Mouse (Mus musculus): ENCODE measurements at regions not wholly inside any gene's neighbourhood (a gene's known extent, or its start where the extent isn't known, plus 50 kb on each side); places are given as distances from the start of the nearest gene placed in this dataset.
"Not testable (repeated sequence)": the region's sequence is repeated elsewhere in the genome, so short reads cannot be mapped to it uniquely, and the experiment has no call there.

DNA sequence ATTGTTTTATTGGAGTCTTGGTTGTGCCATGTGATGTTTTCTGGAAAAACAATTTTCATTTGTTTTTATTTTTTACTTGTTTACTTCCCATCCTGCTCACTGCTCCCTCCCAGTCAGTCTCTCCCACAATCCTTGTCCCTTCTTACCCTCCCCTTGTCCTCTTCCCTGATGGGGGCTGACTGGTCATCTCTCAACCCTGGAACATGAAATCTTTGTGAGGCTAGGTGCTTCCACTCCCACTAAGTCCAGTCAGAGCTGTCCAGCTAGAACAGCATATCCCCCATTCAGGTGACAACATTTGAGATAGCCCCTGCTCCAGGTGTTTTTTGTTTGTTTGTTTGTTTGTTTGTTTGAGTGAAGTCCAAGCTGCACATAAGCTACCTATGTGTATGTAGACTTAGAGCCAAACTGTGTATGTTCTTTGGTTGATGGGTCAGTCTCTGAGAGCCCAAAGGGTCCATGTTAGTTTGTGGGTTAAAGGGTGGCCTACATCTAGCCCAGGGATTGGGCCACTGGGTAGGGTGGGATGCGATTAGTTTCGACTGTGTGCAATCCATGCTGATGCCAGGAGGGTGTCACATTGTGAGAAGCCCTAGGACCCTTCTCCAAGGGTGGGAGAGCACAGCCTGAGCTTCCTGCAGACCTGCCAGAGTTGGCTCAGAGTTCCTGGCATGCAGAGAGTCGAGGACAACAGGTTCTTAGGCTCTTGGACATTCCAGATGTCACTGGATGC lies 100.9 kb upstream of the Myo9b start:
- H3K4me2 ChIP-seq (ENCODE audit: insufficient read depth, low read depth, poor library complexity, severe bottlenecking); H3K79me2 ChIP-seq (replicated peaks; ENCODE audit: control insufficient read depth, extremely low read depth, insufficient read depth, poor library complexity, severe bottlenecking); DNase-seq (ENCODE audit: extremely low read depth); H3K9me3 ChIP-seq (replicated peaks; ENCODE audit: low read length); in situ Hi-C loops (cut with MboI; ENCODE audit: low pct_ligation_motif_present, low pct_unique_long_range_greater_than_20kb, low sequenced_read_pairs); H3K27me3 ChIP-seq (replicated peaks); H3K4me3 ChIP-seq (replicated peaks in 1 of 3; ENCODE audit: low read depth in 2 of 3, low read length in 2 of 3, poor library complexity in 1 of 3); H3K9ac ChIP-seq (ENCODE audit: insufficient read depth, low read depth); H3K27ac ChIP-seq (ENCODE audit: insufficient read depth, low read depth); H3K36me3 ChIP-seq (replicated peaks in 1 of 2; ENCODE audit: control insufficient read depth in 1 of 2, insufficient read depth in 1 of 2, low read length in 1 of 2); dilution Hi-C loops (cut with MboI; ENCODE audit: extremely low pct_ligation_motif_present, extremely low pct_unique_long_range_greater_than_20kb, low sequenced_read_pairs); H3K4me1 ChIP-seq (ENCODE audit: control insufficient read depth in 1 of 2, insufficient read depth in 2 of 2): not testable (repeated sequence)

DNA sequence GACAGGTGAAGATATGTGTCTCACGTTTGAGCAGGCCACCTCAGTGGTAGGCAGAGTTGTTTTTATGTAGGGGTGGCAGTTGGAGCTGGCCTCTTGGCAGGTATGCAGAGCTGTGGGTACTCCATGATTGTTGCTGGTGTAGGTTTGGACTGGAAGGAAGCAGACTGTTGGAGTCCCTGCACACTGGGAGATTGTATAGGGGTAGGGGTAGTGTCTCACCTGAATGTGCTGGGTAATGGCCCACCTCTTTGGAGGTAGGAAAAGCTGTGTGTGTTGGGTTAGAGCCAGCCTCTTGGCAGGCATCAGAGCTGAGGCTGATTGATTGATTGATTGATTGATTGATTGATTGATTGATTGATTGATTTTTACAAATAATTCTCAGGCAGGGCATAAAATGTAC lies 79.6 kb upstream of the Myo9b start:
- dilution Hi-C loops (cut with MboI; ENCODE audit: extremely low pct_ligation_motif_present, extremely low pct_unique_long_range_greater_than_20kb, low sequenced_read_pairs), result not testable (repeated sequence)

DNA sequence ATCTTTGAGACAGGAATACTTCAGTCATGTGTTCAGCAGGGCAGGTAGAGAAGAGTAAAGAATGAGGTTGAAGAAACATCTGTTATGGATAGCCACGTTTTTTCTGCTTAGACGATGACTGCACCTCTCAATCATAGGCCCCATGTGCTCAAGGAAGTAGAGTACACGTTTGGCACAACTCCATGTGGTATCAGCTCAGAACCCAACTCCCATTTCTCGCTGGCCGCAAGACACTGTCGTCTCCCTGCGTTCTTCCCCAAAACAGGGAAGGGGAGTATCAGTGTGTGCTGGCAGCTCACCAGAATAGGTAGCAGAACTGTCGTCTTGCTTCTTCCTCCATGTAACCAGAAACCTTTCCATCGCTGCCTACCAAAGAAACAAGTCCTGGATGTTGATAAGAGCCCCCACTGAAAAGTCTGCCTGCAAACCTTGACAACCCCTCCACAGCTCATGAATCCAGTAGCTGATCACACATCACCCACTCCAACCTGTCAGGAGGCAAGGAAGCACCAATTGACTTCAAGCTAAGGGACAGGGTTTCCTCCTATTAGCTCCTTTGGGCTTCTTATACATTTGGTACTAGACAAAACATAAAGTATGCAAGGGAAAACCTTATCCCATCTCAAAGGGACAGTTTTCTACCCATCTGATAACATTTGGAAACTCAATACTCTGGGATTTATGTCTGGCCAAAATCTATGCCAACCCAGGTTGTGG lies 77.3 kb upstream of the Myo9b start:
- H3K4me1 ChIP-seq (ENCODE audit: control insufficient read depth in 1 of 2, insufficient read depth in 2 of 2); H3K4me2 ChIP-seq (ENCODE audit: insufficient read depth, low read depth, poor library complexity, severe bottlenecking); DNase-seq (ENCODE audit: extremely low read depth); in situ Hi-C loops (cut with MboI; ENCODE audit: low pct_ligation_motif_present, low pct_unique_long_range_greater_than_20kb, low sequenced_read_pairs); H3K9me3 ChIP-seq (replicated peaks; ENCODE audit: low read length); H3K79me2 ChIP-seq (replicated peaks; ENCODE audit: control insufficient read depth, extremely low read depth, insufficient read depth, poor library complexity, severe bottlenecking); H3K36me3 ChIP-seq (replicated peaks in 1 of 2; ENCODE audit: control insufficient read depth in 1 of 2, insufficient read depth in 1 of 2, low read length in 1 of 2); H3K9ac ChIP-seq (ENCODE audit: insufficient read depth, low read depth); H3K4me3 ChIP-seq (replicated peaks in 1 of 3; ENCODE audit: low read depth in 2 of 3, low read length in 2 of 3, poor library complexity in 1 of 3); H3K27me3 ChIP-seq (replicated peaks); H3K27ac ChIP-seq (ENCODE audit: insufficient read depth, low read depth); dilution Hi-C loops (cut with MboI; ENCODE audit: extremely low pct_ligation_motif_present, extremely low pct_unique_long_range_greater_than_20kb, low sequenced_read_pairs): not testable (repeated sequence)

More for the DNA sequence above, 79.6 kb upstream of the Myo9b start:
- H3K79me2 ChIP-seq (replicated peaks; ENCODE audit: control insufficient read depth, extremely low read depth, insufficient read depth, poor library complexity, severe bottlenecking); H3K9ac ChIP-seq (ENCODE audit: insufficient read depth, low read depth); DNase-seq (ENCODE audit: extremely low read depth); H3K4me2 ChIP-seq (ENCODE audit: insufficient read depth, low read depth, poor library complexity, severe bottlenecking); H3K27me3 ChIP-seq (replicated peaks); H3K36me3 ChIP-seq (replicated peaks in 1 of 2; ENCODE audit: control insufficient read depth in 1 of 2, insufficient read depth in 1 of 2, low read length in 1 of 2); in situ Hi-C loops (cut with MboI; ENCODE audit: low pct_ligation_motif_present, low pct_unique_long_range_greater_than_20kb, low sequenced_read_pairs); H3K27ac ChIP-seq (ENCODE audit: insufficient read depth, low read depth); H3K9me3 ChIP-seq (replicated peaks; ENCODE audit: low read length); H3K4me1 ChIP-seq (ENCODE audit: control insufficient read depth in 1 of 2, insufficient read depth in 2 of 2); H3K4me3 ChIP-seq (replicated peaks in 1 of 3; ENCODE audit: low read depth in 2 of 3, low read length in 2 of 3, poor library complexity in 1 of 3): not testable (repeated sequence)
